Mouse (Mus musculus): ENCODE results near the gene Smarca4. TPM values are rescaled to one million over a fixed set of nuclear protein-coding genes. Genes with fewer than 3 reads are reported as not detected.

Gene Smarca4
- 126 and 136 TPM in 2 replicates for polyA plus RNA-seq (2014; fragmentation: Nextera tagmentation; extraction: Ambion mirVana)

GRCm38 (mm10) chr9:21615617-21616231, at the start of gene Smarca4:
Gene Smarca4 (plus strand): TSS chr9:21616169.
- no peaks in the 10 kb centered on the region; the same call in 1 of the 2 replicates for H3K36me3 ChIP-seq (ENCODE audit: control insufficient read depth, insufficient read depth, low read length)
- peak within 1 kb of the TSS; percentile 60 for H3K4me3 ChIP-seq (ENCODE audit: low read depth, low read length)
- DNase-seq (ENCODE audit: low spot score, missing footprints) = peak; percentile 100
- under 1% methylated on average over 40 of the region's 45 CpGs for WGBS
- H3K27ac ChIP-seq (ENCODE audit: low read depth, low read length) = peak within 1 kb of the TSS; percentile 92
- H3K9me3 ChIP-seq (ENCODE audit: control insufficient read depth, low read length) = no peaks in the 10 kb centered on the region
- ATAC-seq (ENCODE audit: low FRiP score) = peak; percentile 96
- H3K4me2 ChIP-seq = peak within 1 kb of the TSS; percentile 61
- peak within 1 kb of the TSS; percentile 86 for H3K9ac ChIP-seq (ENCODE audit: low read length)
- peaks cover 13% of the 10 kb centered on the region for H3K4me1 ChIP-seq (ENCODE audit: control insufficient read depth, insufficient read depth, low read length)
- H3K27me3 ChIP-seq (ENCODE audit: control insufficient read depth, insufficient read depth, low read length) = no peaks in the 10 kb centered on the region

GRCm38 (mm10) chr9:21566538-21566937, 49.4 kb upstream of the Smarca4 start:
- no peak for ATAC-seq (ENCODE audit: low FRiP score)
- 94% methylated on average over 1 of the region's 1 CpGs for WGBS
- H3K9me3 ChIP-seq (ENCODE audit: control insufficient read depth, low read length) = no peaks in the 10 kb centered on the region

GRCm38 (mm10) chr9:21567051-21567450, 48.9 kb upstream of the Smarca4 start:
- H3K9ac ChIP-seq (ENCODE audit: low read length) = no peak overlapping the region
- WGBS = 89% methylated on average over 2 of the region's 2 CpGs
- H3K4me3 ChIP-seq (ENCODE audit: low read depth, low read length) = no peak overlapping the region
- ATAC-seq (ENCODE audit: low FRiP score) (no peak), DNase-seq (ENCODE audit: low spot score, missing footprints) (no peak)
- no peak overlapping the region for H3K4me2 ChIP-seq
- no peaks in the 10 kb centered on the region for H3K4me1 ChIP-seq (ENCODE audit: control insufficient read depth, insufficient read depth, low read length)
- no peaks in the 10 kb centered on the region for H3K27me3 ChIP-seq (ENCODE audit: control insufficient read depth, insufficient read depth, low read length)
- no peaks in the 10 kb centered on the region for H3K9me3 ChIP-seq (ENCODE audit: control insufficient read depth, low read length)
- no peak overlapping the region for H3K27ac ChIP-seq (ENCODE audit: low read depth, low read length)
- peaks cover 10% of the 10 kb centered on the region for H3K36me3 ChIP-seq (ENCODE audit: control insufficient read depth, insufficient read depth, low read length)

More at GRCm38 (mm10) chr9:21566538-21566937, 49.4 kb upstream of the Smarca4 start:
- Histone ChIP-seq H3K27ac (ENCODE audit: low read depth, low read length) (no peak overlapping the region), H3K4me3 (ENCODE audit: low read depth, low read length) (no peak overlapping the region), H3K4me2 (no peak overlapping the region), H3K9ac (ENCODE audit: low read length) (no peak overlapping the region), H3K27me3 (ENCODE audit: control insufficient read depth, insufficient read depth, low read length) (no peaks in the 10 kb centered on the region), H3K4me1 (ENCODE audit: control insufficient read depth, insufficient read depth, low read length) (no peaks in the 10 kb centered on the region), H3K36me3 (ENCODE audit: control insufficient read depth, insufficient read depth, low read length) (peaks cover 9% of the 10 kb centered on the region)
- DNase-seq (ENCODE audit: low spot score, missing footprints) = no peak

GRCm38 (mm10) chr9:21568657-21569255, 47.2 kb upstream of the Smarca4 start:
- Histone ChIP-seq H3K4me2 (no peak overlapping the region), H3K4me3 (ENCODE audit: low read depth, low read length) (no peak overlapping the region), H3K4me1 (ENCODE audit: control insufficient read depth, insufficient read depth, low read length) (no peaks in the 10 kb centered on the region), H3K27ac (ENCODE audit: low read depth, low read length) (no peak overlapping the region), H3K27me3 (ENCODE audit: control insufficient read depth, insufficient read depth, low read length) (no peaks in the 10 kb centered on the region), H3K36me3 (ENCODE audit: control insufficient read depth, insufficient read depth, low read length) (peaks cover 13% of the 10 kb centered on the region), H3K9me3 (ENCODE audit: control insufficient read depth, low read length) (no peaks in the 10 kb centered on the region), H3K9ac (ENCODE audit: low read length) (no peak overlapping the region)
- no peak for ATAC-seq (ENCODE audit: low FRiP score)
- WGBS = 91% methylated on average over 8 of the region's 8 CpGs
- peak; percentile 72 for DNase-seq (ENCODE audit: low spot score, missing footprints)

GRCm38 (mm10) chr9:21574012-21574801, 41.8 kb upstream of the Smarca4 start:
- no peaks in the 10 kb centered on the region for H3K9me3 ChIP-seq (ENCODE audit: control insufficient read depth, low read length)
- H3K4me1 ChIP-seq (ENCODE audit: control insufficient read depth, insufficient read depth, low read length) = no peaks in the 10 kb centered on the region
- no peak for ATAC-seq (ENCODE audit: low FRiP score)
- peaks cover 31% of the 10 kb centered on the region for H3K36me3 ChIP-seq (ENCODE audit: control insufficient read depth, insufficient read depth, low read length)
- H3K27me3 ChIP-seq (ENCODE audit: control insufficient read depth, insufficient read depth, low read length) = no peaks in the 10 kb centered on the region
- H3K9ac ChIP-seq (ENCODE audit: low read length) = no peak overlapping the region
- WGBS = 92% methylated on average over 8 of the region's 8 CpGs
- H3K27ac ChIP-seq (ENCODE audit: low read depth, low read length) = no peak overlapping the region
- no peak overlapping the region for H3K4me2 ChIP-seq
- no peak overlapping the region for H3K4me3 ChIP-seq (ENCODE audit: low read depth, low read length)
- DNase-seq (ENCODE audit: low spot score, missing footprints) = peak; percentile 65

- Histone ChIP-seq H3K9me3 (ENCODE audit: control insufficient read depth, low read length) (no peaks in the 10 kb centered on the region), H3K9ac (ENCODE audit: low read length) (no peak overlapping the region), H3K4me3 (ENCODE audit: low read depth, low read length) (no peak overlapping the region), H3K4me2 (no peak overlapping the region), H3K36me3 (ENCODE audit: control insufficient read depth, insufficient read depth, low read length) (peaks cover 24% of the 10 kb centered on the region), H3K27ac (ENCODE audit: low read depth, low read length) (no peak overlapping the region), H3K4me1 (ENCODE audit: control insufficient read depth, insufficient read depth, low read length) (no peaks in the 10 kb centered on the region), H3K27me3 (ENCODE audit: control insufficient read depth, insufficient read depth, low read length) (no peaks in the 10 kb centered on the region)
- 97% methylated on average over 10 of the region's 10 CpGs for WGBS
- DNase-seq (ENCODE audit: low spot score, missing footprints) = peak; percentile 72
- ATAC-seq (ENCODE audit: low FRiP score) = no peak
Measured at GRCm38 (mm10) chr9:21575253-21575652, 40.7 kb upstream of the Smarca4 start.

GRCm38 (mm10) chr9:21576286-21576685, 39.7 kb upstream of the Smarca4 start:
- Histone ChIP-seq H3K4me3 (ENCODE audit: low read depth, low read length) (no peak overlapping the region), H3K9me3 (ENCODE audit: control insufficient read depth, low read length) (no peaks in the 10 kb centered on the region), H3K36me3 (ENCODE audit: control insufficient read depth, insufficient read depth, low read length) (peaks cover 26% of the 10 kb centered on the region), H3K27me3 (ENCODE audit: control insufficient read depth, insufficient read depth, low read length) (no peaks in the 10 kb centered on the region), H3K4me1 (ENCODE audit: control insufficient read depth, insufficient read depth, low read length) (no peaks in the 10 kb centered on the region), H3K27ac (ENCODE audit: low read depth, low read length) (no peak overlapping the region), H3K9ac (ENCODE audit: low read length) (no peak overlapping the region), H3K4me2 (no peak overlapping the region)
- 100% methylated on average over 1 of the region's 1 CpGs for WGBS
- ATAC-seq (ENCODE audit: low FRiP score) (no peak), DNase-seq (ENCODE audit: low spot score, missing footprints) (peak; percentile 49)

GRCm38 (mm10) chr9:21578226-21578625, 37.7 kb upstream of the Smarca4 start:
- Histone ChIP-seq H3K27me3 (ENCODE audit: control insufficient read depth, insufficient read depth, low read length) (no peaks in the 10 kb centered on the region), H3K36me3 (ENCODE audit: control insufficient read depth, insufficient read depth, low read length) (peaks cover 27% of the 10 kb centered on the region), H3K9me3 (ENCODE audit: control insufficient read depth, low read length) (no peaks in the 10 kb centered on the region), H3K27ac (ENCODE audit: low read depth, low read length) (no peak overlapping the region), H3K4me2 (no peak overlapping the region), H3K4me1 (ENCODE audit: control insufficient read depth, insufficient read depth, low read length) (no peaks in the 10 kb centered on the region), H3K9ac (ENCODE audit: low read length) (no peak overlapping the region), H3K4me3 (ENCODE audit: low read depth, low read length) (no peak overlapping the region)
- DNase-seq (ENCODE audit: low spot score, missing footprints) (peak; percentile 62), ATAC-seq (ENCODE audit: low FRiP score) (no peak)
- WGBS = 57% methylated on average over 3 of the region's 3 CpGs

GRCm38 (mm10) chr9:21585401-21585800, 30.6 kb upstream of the Smarca4 start:
- H3K36me3 ChIP-seq (ENCODE audit: control insufficient read depth, insufficient read depth, low read length) = peaks cover 52% of the 10 kb centered on the region

More at GRCm38 (mm10) chr9:21585401-21585800, 30.6 kb upstream of the Smarca4 start:
- DNase-seq (ENCODE audit: low spot score, missing footprints) (peak; percentile 64), ATAC-seq (ENCODE audit: low FRiP score) (no peak)
- Histone ChIP-seq H3K9me3 (ENCODE audit: control insufficient read depth, low read length) (no peaks in the 10 kb centered on the region), H3K9ac (ENCODE audit: low read length) (no peak overlapping the region), H3K27ac (ENCODE audit: low read depth, low read length) (no peak overlapping the region), H3K4me1 (ENCODE audit: control insufficient read depth, insufficient read depth, low read length) (no peaks in the 10 kb centered on the region), H3K27me3 (ENCODE audit: control insufficient read depth, insufficient read depth, low read length) (no peaks in the 10 kb centered on the region), H3K4me3 (ENCODE audit: low read depth, low read length) (no peak overlapping the region), H3K4me2 (no peak overlapping the region)
- 89% methylated on average over 1 of the region's 1 CpGs for WGBS

Data from midbrain, embryonic 11.5 days (tissue).